Mouse (Mus musculus): Measurements from ENCODE around the gene Timp2. TPM values are rescaled to one million over a fixed set of nuclear protein-coding genes. Genes with fewer than 3 reads are reported as not detected.
"Not testable (repeated sequence)": the region's sequence is repeated elsewhere in the genome, so short reads cannot be mapped to it uniquely, and the experiment has no call there.

Timp2 gene
- polyA plus RNA-seq, 1 experiment from 2014 or later = 72.7 TPM

DNA sequence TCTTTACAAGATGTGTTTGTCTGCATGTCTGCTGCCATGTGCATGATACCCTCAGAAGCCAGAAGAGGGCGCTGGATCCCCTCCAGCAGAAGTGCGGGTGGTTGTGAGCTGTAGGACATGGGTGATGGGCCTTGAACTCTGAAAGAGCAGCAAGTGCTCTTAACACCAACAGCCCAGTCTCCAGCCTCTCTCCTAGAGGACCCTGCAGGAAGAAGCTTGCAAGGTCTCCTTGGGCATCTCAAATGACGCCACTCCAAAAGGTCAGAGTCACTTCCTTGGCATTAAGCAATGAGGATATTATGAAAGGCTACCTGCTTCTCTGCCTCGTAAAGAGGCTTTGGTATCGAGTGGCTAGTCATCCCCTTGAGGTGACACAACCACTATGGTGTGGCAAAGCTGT is 36.9 kb downstream of the Timp2 start:
- ATAC-seq (ENCODE audit: low FRiP score, low TSS enrichment) (no peak), DNase-seq (ENCODE audit: low spot score) (peak; percentile 46)
- Histone ChIP-seq H3K4me2 (replicated peaks; ENCODE audit: low read depth) (no peak overlapping the region), H3K36me3 (ENCODE audit: control insufficient read depth, insufficient read depth, low read length) (peaks cover 6% of the 10 kb centered on the region; the same call in 1 of the 2 replicates), H3K4me3 (ENCODE audit: low read depth, low read length) (no peak overlapping the region), H3K9me3 (ENCODE audit: control insufficient read depth, low read length) (no peaks in the 10 kb centered on the region), H3K4me1 (replicated peaks; ENCODE audit: control insufficient read depth, insufficient read depth) (no peaks in the 10 kb centered on the region), H3K9ac (ENCODE audit: low read length) (no peak overlapping the region), H3K27ac (replicated peaks) (no peak overlapping the region), H3K27me3 (ENCODE audit: control insufficient read depth, insufficient read depth, low read length) (no peaks in the 10 kb centered on the region)
- 57% methylated on average over 5 of the region's 5 CpGs for WGBS
- TF ChIP-seq EP300 (optimal IDR thresholded peaks at IDR 0.05) (no peak), CTCF (IDR thresholded peaks at IDR 0.05; ENCODE audit: low read depth) (peak; percentile 81)

DNA sequence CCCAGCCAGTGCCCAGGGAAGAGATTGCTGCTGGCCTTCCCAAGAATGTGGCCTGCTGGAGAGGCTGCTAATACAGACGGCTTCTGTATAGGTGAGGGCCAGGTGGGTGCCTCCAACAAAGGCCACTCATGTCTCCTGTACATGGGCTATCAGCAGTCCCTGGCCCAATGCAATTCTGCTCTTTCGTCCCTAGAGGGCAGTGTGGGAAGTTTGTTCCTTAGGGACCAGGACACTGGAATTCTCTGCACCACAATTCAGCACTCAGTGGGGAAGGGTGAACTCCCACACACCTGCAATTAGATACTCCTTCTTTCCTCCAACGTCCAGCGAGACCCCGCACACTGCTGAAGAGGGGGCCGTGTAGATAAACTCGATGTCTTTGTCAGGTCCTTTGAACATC is 38.4 kb downstream of the Timp2 start:
- H3K36me3 ChIP-seq (ENCODE audit: control insufficient read depth, insufficient read depth, low read length) = peaks cover 6% of the 10 kb centered on the region; the same call in 1 of the 2 replicates
- H3K4me3 ChIP-seq (ENCODE audit: low read depth, low read length) = no peak overlapping the region
- no peak overlapping the region for H3K27ac ChIP-seq (replicated peaks)
- no peak overlapping the region for H3K9ac ChIP-seq (ENCODE audit: low read length)
- no peaks in the 10 kb centered on the region for H3K4me1 ChIP-seq (replicated peaks; ENCODE audit: control insufficient read depth, insufficient read depth)
- peak; percentile 52 for DNase-seq (ENCODE audit: low spot score)
- TF ChIP-seq EP300 (optimal IDR thresholded peaks at IDR 0.05) (no peak), CTCF (IDR thresholded peaks at IDR 0.05; ENCODE audit: low read depth) (peak; percentile 90)
- no peaks in the 10 kb centered on the region for H3K27me3 ChIP-seq (ENCODE audit: control insufficient read depth, insufficient read depth, low read length)
- no peaks in the 10 kb centered on the region for H3K9me3 ChIP-seq (ENCODE audit: control insufficient read depth, low read length)
- 21% methylated on average over 7 of the region's 7 CpGs for WGBS
- ATAC-seq (ENCODE audit: low FRiP score, low TSS enrichment) = peak; percentile 43; the same call in 1 of the 2 replicates
- no peak overlapping the region for H3K4me2 ChIP-seq (replicated peaks; ENCODE audit: low read depth)

DNA sequence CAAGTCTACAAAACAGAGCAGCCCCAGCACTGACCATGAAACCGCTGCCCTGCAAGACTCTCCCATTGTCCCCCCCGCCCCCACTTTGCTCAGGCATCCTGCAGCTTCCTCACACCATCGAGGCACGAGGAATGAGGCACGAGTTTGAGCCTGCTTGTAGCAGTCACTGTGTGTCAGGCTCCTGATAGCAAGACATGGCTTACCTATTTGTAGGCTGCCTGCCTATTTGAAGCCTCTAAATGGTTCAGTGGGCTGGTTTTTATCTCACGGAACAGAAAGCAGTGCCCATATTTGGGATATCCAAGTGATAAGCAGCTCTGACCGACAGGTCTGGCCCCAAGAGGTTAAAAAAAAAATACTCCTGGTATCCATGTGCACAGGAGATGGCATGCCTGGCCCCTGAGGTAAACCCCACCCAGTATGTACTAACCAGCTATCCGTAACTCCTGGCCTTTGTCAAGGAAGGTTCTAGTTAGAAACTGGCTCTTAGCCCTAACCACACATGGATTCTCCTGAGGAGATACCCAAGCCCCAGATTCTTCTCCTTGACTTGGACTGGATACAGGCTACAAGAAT is 39.2 kb downstream of the Timp2 start:
- no peak for DNase-seq (ENCODE audit: low spot score)
- no peak for ATAC-seq (ENCODE audit: low FRiP score, low TSS enrichment)
- no peaks in the 10 kb centered on the region for H3K4me1 ChIP-seq (replicated peaks; ENCODE audit: control insufficient read depth, insufficient read depth)
- H3K4me2 ChIP-seq (replicated peaks; ENCODE audit: low read depth) = no peak overlapping the region
- WGBS = 76% methylated on average over 8 of the region's 8 CpGs
- no peaks in the 10 kb centered on the region for H3K27me3 ChIP-seq (ENCODE audit: control insufficient read depth, insufficient read depth, low read length)
- H3K9me3 ChIP-seq (ENCODE audit: control insufficient read depth, low read length) = no peaks in the 10 kb centered on the region
- H3K9ac ChIP-seq (ENCODE audit: low read length) = no peak overlapping the region
- peaks cover 8% of the 10 kb centered on the region; the same call in 1 of the 2 replicates for H3K36me3 ChIP-seq (ENCODE audit: control insufficient read depth, insufficient read depth, low read length)
- no peak overlapping the region for H3K4me3 ChIP-seq (ENCODE audit: low read depth, low read length)
- no peak overlapping the region for H3K27ac ChIP-seq (replicated peaks)
- TF ChIP-seq CTCF (IDR thresholded peaks at IDR 0.05; ENCODE audit: low read depth) (no peak), EP300 (optimal IDR thresholded peaks at IDR 0.05) (no peak)

DNA sequence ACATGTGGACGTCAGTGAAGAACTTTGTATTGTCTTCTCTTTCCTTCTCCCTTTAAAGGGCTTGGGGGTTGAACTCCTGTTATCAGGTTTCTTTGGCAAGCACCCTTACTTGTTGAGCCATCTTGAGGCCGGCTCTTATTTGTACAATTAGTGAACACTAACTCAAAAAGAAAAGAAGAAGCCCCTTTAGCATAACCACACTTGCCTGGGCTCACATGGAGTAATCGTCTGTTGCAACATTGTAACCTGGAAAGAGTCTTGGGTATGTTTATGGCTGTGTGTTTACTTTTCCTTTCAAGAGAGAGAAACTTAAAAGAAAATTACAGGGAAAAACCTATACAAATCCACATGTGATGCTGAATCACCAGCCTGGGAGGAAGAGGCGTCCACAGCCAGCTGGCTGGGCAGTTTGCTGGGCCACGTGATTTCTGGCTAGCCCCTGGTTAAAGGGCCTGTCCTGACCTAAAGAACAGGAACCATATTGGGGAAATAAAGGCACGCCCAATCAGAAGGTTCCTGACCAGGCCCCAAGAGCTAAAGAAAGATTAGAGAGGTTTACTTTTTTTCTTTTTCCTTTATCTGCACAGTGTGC is 43.3 kb downstream of the Timp2 start:
- 62% methylated on average over 6 of the region's 6 CpGs for WGBS
- Histone ChIP-seq H3K27ac (replicated peaks) (no peak overlapping the region), H3K36me3 (ENCODE audit: control insufficient read depth, insufficient read depth, low read length) (peaks cover 12% of the 10 kb centered on the region), H3K9me3 (ENCODE audit: control insufficient read depth, low read length) (no peaks in the 10 kb centered on the region), H3K9ac (ENCODE audit: low read length) (no peak overlapping the region), H3K4me1 (replicated peaks; ENCODE audit: control insufficient read depth, insufficient read depth) (no peaks in the 10 kb centered on the region), H3K27me3 (ENCODE audit: control insufficient read depth, insufficient read depth, low read length) (no peaks in the 10 kb centered on the region), H3K4me2 (replicated peaks; ENCODE audit: low read depth) (no peak overlapping the region), H3K4me3 (ENCODE audit: low read depth, low read length) (no peak overlapping the region)
- ATAC-seq (ENCODE audit: low FRiP score, low TSS enrichment) = no peak
- DNase-seq (ENCODE audit: low spot score) = no peak
- no peak for TF ChIP-seq CTCF (IDR thresholded peaks at IDR 0.05; ENCODE audit: low read depth)
- no peak for TF ChIP-seq EP300 (optimal IDR thresholded peaks at IDR 0.05)

DNA sequence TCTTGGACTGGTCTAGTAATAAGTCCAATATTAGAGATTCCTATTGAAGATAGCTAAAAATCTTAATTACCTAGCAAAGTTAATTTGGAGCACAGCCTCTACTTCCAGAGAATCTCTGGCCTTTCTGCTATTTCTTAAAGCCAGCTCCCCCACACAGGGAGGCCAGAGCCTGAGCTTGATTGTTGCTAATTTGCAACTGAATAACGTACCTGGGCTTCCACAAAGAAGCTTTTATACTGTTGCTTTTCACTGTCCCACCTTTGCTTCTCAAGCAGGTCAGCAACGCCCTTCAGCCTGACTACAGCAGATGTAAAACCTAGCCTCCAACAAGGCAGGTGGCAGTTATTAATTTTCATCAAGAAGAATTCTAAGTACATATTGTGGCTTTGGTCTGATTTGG is 47.6 kb downstream of the Timp2 start:
- H3K9ac ChIP-seq (ENCODE audit: low read length); H3K27ac ChIP-seq (replicated peaks); H3K4me2 ChIP-seq (replicated peaks; ENCODE audit: low read depth); H3K4me1 ChIP-seq (replicated peaks; ENCODE audit: control insufficient read depth, insufficient read depth); ATAC-seq (ENCODE audit: low FRiP score, low TSS enrichment); H3K36me3 ChIP-seq (ENCODE audit: control insufficient read depth, insufficient read depth, low read length); DNase-seq (ENCODE audit: low spot score); H3K27me3 ChIP-seq (ENCODE audit: control insufficient read depth, insufficient read depth, low read length); H3K4me3 ChIP-seq (ENCODE audit: low read depth, low read length); H3K9me3 ChIP-seq (ENCODE audit: control insufficient read depth, low read length): not testable (repeated sequence)
- WGBS = 89% methylated on average over 2 of the region's 2 CpGs

DNA sequence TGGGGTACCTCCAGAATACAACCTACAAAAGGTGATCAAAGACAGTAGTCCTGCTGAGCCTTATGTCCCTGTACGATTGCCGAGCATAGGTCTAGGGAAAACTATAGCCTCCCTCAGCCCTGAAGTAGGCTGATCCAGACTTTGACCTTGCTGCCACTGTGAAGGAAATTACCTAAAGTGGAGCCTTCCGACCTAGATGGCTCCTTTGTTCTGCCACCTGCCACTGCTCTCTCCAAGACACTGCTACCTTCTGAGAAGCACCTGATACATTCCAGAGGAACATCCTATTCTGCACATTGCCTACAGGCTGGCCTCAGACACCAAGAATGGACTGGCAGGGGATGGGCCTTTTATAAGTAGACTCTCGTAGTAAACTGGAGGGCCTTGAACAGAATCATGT is 51.6 kb downstream of the Timp2 start:
- not testable (repeated sequence) for H3K9me3 ChIP-seq (ENCODE audit: control insufficient read depth, low read length); H3K27ac ChIP-seq (replicated peaks); DNase-seq (ENCODE audit: low spot score); H3K27me3 ChIP-seq (ENCODE audit: control insufficient read depth, insufficient read depth, low read length); H3K4me2 ChIP-seq (replicated peaks; ENCODE audit: low read depth); H3K4me1 ChIP-seq (replicated peaks; ENCODE audit: control insufficient read depth, insufficient read depth); ATAC-seq (ENCODE audit: low FRiP score, low TSS enrichment); H3K36me3 ChIP-seq (ENCODE audit: control insufficient read depth, insufficient read depth, low read length); H3K9ac ChIP-seq (ENCODE audit: low read length); H3K4me3 ChIP-seq (ENCODE audit: low read depth, low read length)
- 86% methylated on average over 4 of the region's 4 CpGs for WGBS
